Mouse (Mus musculus) right cerebral cortex, adult 18-20 months (tissue): ENCODE data around the gene Ankrd12.

Experiments used
- DNase-seq: peaks from one replicate; pipeline ENCODE4 v3.0.0; 2022; ENCODE audit warnings: mixed read lengths

The Ankrd12 gene

GRCm38 (mm10) chr17:66076934-66077333, at the start of gene Ankrd12:
Gene Ankrd12 (minus strand): TSS chr17:66077089.
- peak; percentile 97 for DNase-seq

GRCm38 (mm10) chr17:66125211-66125610, 48.3 kb upstream of the Ankrd12 start:
- no peak for DNase-seq

GRCm38 (mm10) chr17:66123816-66124610, 47.1 kb upstream of the Ankrd12 start:
- no peak for DNase-seq

GRCm38 (mm10) chr17:66123066-66123815, 46.4 kb upstream of the Ankrd12 start, which contains the start of gene Ddx11:
Gene Ddx11 (plus strand): TSS chr17:66123520.
- DNase-seq, result peak; percentile 90

- no peak for DNase-seq
These were observed 43.8 kb upstream of the Ankrd12 start for GRCm38 (mm10) chr17:66120701-66121100.

- DNase-seq, result no peak
These were observed 42.1 kb upstream of the Ankrd12 start for GRCm38 (mm10) chr17:66118991-66119390.

- DNase-seq, result no peak
These were observed 35.3 kb upstream of the Ankrd12 start for GRCm38 (mm10) chr17:66112166-66112565.

- peak; percentile 92 for DNase-seq
These were observed 34.6 kb upstream of the Ankrd12 start, which contains the start of gene Washc1 for GRCm38 (mm10) chr17:66111402-66111959. Gene Washc1 (plus strand): TSS chr17:66111545.

- DNase-seq, result no peak
These were observed 33.9 kb upstream of the Ankrd12 start for GRCm38 (mm10) chr17:66110746-66111145.

GRCm38 (mm10) chr17:66108198-66108597, 31.3 kb upstream of the Ankrd12 start:
- no peak for DNase-seq

GRCm38 (mm10) chr17:66107466-66107865, 30.6 kb upstream of the Ankrd12 start:
- no peak for DNase-seq

GRCm38 (mm10) chr17:66106601-66107267, 29.8 kb upstream of the Ankrd12 start:
- peak; percentile 53 for DNase-seq

GRCm38 (mm10) chr17:66104076-66104475, 27.2 kb upstream of the Ankrd12 start:
- DNase-seq, result no peak

- DNase-seq, result peak; percentile 95
These were observed 24.8 kb upstream of the Ankrd12 start, which contains the start of gene Ndufv2 for GRCm38 (mm10) chr17:66101380-66102330. Gene Ndufv2 (minus strand): TSS chr17:66101559.

- DNase-seq, result peak; percentile 17
These were observed 23.9 kb upstream of the Ankrd12 start for GRCm38 (mm10) chr17:66100566-66101379.

- no peak for DNase-seq
These were observed 15.8 kb upstream of the Ankrd12 start for GRCm38 (mm10) chr17:66092664-66093063.

GRCm38 (mm10) chr17:66092065-66092464, 15.2 kb upstream of the Ankrd12 start:
- no peak for DNase-seq

GRCm38 (mm10) chr17:66091392-66091791, 14.5 kb upstream of the Ankrd12 start:
- DNase-seq, result no peak

GRCm38 (mm10) chr17:66090251-66090650, 13.4 kb upstream of the Ankrd12 start:
- DNase-seq, result no peak

GRCm38 (mm10) chr17:66085038-66085437, 8.1 kb upstream of the Ankrd12 start:
- DNase-seq, result no peak

- DNase-seq, result no peak
These were observed 7.6 kb upstream of the Ankrd12 start for GRCm38 (mm10) chr17:66084486-66084885.
